Mouse (Mus musculus) CD8-positive naive resting alpha-beta T cell, adult 2 months (primary cell): ENCODE data around the gene Zfp410.
"Not testable (repeated sequence)": the region's sequence is repeated elsewhere in the genome, so short reads cannot be mapped to it uniquely, and the experiment has no call there.

Source experiments
- DNase-seq, 2 experiments: peaks; one replicate each; pipeline ENCODE4 v3.0.0; 2022; ENCODE audit warnings: low read depth in 2 of 2, low spot score in 2 of 2

The Zfp410 gene

DNA sequence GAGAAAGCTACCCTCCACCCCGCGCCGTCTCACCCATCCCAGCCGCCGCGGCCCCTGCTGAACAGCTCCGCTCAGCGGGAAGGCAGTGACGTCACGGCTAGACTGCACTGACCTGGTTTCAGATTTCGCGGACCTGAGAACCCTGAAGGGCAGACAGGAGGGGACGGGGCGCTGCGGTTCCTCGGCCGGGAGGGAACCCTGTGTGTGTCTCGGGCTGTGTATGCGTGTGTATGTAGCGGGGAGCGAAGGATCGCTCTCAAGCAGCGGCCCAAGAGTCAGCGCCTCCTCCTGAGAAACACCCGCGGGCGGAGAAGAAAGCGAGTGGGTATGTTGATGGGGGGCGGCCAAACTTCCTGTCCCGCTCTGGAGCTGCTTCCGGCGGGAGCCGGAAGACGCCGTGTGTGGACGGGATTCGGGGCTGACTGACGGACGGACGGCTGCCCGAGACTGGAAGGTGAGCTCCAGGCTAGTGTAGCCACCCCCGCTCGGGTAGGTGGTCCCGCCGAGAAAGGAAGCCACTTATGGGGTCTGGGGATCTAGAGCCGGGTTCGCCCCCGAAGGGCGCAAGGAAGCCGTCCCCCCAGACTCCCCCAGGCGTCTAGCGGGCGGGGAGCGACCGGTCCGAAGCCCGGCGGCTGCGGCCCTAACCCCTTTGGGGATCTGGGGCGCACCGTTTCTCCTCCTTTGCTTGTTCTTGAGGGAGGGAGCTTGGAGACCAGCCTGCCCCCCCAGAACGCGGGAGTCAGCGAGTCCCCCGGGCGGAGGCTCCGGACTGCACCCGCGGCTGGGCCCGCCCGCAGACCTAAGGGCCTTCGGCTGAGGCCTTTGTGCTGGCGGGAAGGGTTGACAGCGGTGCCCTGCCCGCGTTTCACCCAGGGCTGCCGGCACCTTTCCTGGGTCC is at the start of gene Zfp410:
Gene Zfp410 (plus strand): TSS at position 132 of the 901 bp plus-strand sequence.
- DNase-seq = peak; percentile 51 to 68

DNA sequence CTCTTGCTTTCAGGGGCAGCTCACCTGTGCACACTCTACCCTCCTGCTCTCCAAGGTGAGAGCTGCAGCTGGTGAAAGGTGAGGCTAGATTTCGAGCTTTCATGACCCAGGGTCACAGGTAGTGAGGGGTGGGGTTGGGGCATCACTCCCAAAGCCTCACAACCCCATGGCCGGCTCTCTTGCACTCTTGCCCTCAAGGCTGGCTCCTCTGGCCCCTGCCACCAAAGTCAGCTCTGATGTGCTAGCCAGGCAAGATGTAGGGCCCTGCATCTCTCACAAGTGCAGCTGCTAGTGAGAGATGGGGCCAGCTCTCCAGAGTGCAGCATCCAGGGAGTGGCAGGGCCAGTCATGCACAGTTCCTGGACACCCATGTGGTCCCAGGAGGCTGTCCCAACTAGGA is 49.4 kb upstream of the Zfp410 start:
- no peak for DNase-seq

DNA sequence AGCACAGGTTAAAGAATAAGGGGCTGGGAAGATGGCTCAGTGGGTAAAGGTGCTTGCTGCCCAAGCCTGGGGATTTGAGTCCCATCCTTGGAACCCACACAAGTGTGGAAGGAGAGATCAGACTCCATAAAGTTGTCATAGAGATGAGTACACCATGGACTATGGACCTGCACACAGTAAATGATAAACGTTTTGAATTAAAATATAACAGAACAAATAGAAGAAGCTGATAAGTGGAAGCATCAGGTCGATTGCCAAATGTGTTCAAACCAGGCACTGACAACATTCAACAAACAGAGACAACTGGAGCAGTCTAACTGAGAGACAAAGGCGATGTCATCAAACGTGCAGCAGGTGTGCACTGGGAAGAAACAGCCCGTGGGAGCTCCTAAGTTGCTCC is 43.3 kb upstream of the Zfp410 start:
- DNase-seq = no peak

GRCm38 (mm10) chr12:84275288-84275687 is 41.4 kb upstream of the Zfp410 start:
- no peak for DNase-seq

DNA sequence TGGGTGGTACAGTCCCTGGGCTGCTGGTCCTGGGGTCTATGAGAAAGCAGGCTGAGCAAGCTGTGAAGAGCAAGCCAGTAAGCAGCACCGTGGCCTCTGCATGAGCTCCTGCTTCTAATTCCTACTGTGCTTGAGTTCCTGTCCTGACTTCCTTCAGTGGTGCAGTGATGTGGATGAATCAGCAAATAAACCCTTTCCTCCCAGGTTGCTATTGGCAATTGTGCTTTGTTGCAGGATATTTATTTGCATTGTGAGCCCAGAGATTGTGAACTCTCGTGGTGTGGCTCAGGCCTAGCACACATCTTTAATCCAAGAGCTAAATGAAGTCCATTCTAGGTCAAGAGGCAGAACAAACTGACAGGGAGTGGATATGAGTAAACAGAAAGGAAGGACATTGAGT is 40.4 kb upstream of the Zfp410 start:
- DNase-seq = no peak

DNA sequence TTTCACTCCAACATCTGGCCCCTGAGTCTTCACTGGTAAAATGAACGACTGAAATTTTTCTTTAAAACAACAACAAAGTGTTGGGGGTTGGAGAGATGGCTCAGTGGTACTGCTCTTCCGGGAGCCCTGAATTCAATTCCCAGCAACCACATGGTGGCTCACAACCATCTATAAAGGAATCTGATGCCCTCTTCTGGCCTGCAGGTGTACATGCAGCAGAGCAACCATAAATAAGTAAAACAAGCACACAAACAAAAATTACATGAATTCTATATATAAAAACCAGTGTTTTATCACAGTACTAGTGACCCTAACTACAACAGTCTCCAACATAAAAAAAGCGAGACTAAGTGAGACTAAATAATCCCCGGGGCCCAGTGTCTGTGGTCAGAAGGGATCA is 39.9 kb upstream of the Zfp410 start:
- DNase-seq = no peak

GRCm38 (mm10) chr12:84277832-84278231 is 38.8 kb upstream of the Zfp410 start:
- DNase-seq = no peak

GRCm38 (mm10) chr12:84278901-84279300 is 37.8 kb upstream of the Zfp410 start:
- DNase-seq = no peak

DNA sequence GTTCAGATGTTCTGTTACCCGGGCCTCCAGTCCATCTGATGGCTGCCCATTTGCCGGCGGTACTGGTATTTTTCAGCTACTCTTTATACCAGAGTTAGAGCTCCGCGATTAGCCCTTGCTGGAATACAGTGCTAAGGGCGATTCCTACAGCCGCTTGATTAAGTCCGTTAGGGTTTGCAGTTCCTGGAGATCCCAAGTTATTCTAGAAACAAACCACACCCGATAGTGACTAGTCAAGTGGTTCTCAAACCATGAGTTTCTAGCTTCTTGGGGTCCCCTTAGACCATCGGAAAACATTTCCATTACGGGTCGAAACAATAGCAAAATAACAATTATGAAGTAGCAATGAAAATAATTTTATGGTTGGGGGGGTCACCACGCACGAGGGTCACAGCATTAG is 32.3 kb upstream of the Zfp410 start:
- no peak for DNase-seq

DNA sequence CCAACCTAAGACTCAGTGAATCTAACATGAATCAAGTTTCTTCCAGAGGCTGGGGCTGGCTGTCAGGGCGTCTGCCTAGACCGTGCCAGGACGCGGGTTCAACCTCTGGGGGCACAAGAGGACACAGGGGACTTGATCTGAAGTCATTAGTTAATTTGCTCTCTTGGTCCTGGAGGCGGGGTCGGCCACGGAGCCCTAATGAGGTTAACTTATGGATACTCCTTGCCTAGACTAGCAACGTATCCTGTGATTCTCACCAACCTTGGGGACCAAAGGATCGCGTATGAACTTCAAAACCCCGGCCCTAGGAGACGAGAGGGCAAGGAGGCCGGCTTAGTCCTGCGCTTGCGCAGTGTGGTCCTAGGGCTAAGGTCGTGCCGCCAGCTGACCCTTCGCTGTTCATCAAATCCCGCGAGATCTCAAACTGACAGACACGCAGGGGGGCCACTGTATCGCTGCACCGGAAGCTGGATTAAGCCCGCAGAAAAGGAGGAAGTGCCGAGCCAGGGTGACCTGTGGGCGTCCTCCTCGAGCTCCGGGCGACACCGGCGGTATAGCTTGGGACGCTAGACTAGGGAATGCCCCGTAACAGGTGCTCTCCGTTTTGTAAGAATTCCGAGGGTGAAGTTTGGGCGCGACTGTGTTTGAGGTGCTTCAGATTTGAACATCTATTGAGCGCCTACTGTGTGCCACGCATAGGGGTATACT is 31.6 kb upstream of the Zfp410 start, which contains the start of gene Ptgr2:
Gene Ptgr2 (plus strand): TSS at position 348 of the 708 bp plus-strand sequence.
- DNase-seq = peak; percentile 88 to 90

DNA sequence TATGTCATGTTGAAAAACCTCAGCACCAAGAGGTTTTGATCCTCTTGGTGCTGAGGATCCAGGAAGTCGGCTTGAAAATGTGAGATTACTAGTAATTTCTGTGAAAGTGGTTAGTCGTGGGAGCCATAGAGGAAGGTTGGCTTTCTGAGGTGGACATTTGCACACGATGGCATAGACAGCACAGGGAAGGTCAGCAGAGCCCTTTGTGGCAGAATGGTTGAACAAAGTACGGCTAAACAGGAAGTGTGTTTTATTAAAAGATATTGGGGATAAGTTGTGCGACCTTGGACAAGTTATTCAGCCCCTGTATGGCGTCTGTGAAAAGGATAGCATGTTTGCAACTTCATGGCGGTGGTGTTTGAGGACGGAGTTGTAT is 31.1 kb upstream of the Zfp410 start:
- DNase-seq = no peak

- peak; percentile 21 to 31 for DNase-seq
Measured at GRCm38 (mm10) chr12:84288461-84288860, 28.2 kb upstream of the Zfp410 start.

- no peak for DNase-seq
Measured at GRCm38 (mm10) chr12:84297851-84298250, 18.8 kb upstream of the Zfp410 start.

GRCm38 (mm10) chr12:84299265-84299664 is 17.4 kb upstream of the Zfp410 start:
- no peak for DNase-seq

GRCm38 (mm10) chr12:84304101-84304500 is 12.6 kb upstream of the Zfp410 start:
- no peak for DNase-seq

DNA sequence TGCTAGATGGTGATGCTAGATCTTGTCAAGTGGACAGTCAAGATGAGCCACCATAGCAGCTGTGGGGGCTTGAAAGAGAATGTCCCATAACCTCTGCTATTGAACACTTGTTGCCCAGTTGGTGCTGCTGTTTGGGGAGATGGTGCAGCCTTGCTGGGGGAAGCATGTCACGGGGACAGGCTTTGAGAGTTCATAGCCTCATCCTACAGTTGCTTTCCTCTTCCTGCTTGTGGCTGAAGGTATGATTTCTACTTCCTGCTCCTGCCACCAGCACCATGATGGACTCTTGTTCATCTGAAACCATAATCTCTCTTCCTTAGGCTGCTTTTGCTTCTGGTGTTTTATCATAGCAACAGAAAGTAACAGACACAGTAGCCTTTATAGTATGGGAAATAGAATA is 12.1 kb upstream of the Zfp410 start:
- no peak for DNase-seq

DNA sequence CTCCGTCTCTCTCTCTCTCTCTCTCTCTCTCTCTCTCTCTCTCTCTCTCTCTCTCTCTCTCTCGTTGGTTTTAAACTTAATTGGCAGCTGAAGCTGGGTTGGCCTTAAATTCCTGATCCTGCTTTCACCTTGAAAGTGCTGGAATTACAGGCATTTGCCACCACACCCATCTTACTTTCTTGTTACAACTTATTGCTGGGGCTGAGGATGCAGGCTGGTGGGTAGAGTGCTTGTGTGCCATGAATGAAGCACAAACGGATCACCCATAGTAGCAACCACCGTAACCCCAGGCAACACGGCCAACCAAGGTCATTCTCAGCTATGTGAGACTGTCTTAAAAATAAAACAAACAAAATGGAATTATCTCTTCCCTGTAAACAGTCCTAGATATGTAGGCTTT is 5.3 kb upstream of the Zfp410 start:
- no peak for DNase-seq

GRCm38 (mm10) chr12:84316006-84316405 is 646 bp upstream of the Zfp410 start:
- no peak for DNase-seq

DNA sequence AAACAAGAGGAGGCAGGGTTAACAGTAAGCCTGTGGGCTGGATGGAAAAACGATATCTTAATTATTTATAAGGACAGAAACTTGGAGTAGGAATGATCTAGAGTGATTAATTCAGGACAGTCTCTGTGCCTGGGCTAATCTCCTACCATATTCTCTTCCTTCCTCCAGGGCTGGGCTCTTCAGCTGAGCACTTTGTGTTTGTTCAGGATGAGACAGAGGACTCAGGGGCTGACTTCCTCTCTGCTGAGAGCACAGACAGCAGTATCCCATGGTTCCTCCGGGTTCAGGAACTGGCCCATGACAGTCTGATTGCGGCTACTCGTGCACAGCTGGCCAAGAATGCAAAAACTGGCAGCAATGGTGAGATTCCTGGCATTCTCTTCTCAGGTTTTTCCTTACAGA is 10.5 kb downstream of the Zfp410 start:
- DNase-seq = no peak

GRCm38 (mm10) chr12:84336963-84337625 is 20.4 kb downstream of the Zfp410 start:
- no peak for DNase-seq

- DNase-seq = no peak
Measured at GRCm38 (mm10) chr12:84347192-84347591, 30.5 kb downstream of the Zfp410 start.

GRCm38 (mm10) chr12:84358699-84359098 is 42.0 kb downstream of the Zfp410 start:
- not testable (repeated sequence) for DNase-seq
